19 mouse cellular contexts compared by ENCODE assay signal in the genomic region with DNA sequence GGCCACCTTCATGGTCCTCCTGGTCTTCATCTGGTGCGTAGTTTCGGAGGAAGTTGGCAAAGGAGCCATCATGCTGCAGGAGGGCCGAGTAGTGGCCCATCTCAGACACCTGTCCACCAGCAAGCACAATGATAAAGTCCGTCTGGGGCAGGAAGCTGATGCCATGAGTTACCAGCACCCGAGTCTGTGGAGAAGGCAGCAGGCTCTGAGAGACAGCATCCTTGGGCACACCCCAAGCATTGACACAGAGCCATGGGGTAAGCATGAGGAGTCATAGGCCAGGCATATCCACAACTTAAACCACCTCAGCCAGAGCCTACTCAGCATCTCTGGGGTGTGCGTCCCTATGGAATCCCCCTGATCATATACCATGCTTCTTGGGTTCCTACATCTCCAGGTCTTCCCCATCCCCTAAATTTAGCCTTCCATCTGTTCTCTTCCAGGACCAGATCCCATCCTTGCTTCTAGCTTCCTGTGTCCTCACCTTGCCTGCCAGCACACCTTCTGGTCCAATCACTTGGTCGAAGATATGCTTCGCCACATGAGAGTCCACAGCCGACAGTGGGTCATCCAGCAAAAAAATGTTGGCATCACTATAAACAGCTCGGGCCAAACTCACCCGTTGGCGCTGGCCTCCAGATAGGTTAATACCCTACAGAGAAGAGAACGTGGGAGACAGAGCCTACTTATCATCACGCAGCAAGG. TPM values are rescaled to one million over a fixed set of nuclear protein-coding genes. Genes with fewer than 3 reads are reported as not detected.
A peak's percentile ranks its signal among the peaks of the same experiment; 100 is the strongest.
DNase-seq lines count a peak whose midpoint lies in the region; ATAC-seq and TF ChIP-seq lines count a peak whose summit lies in the region.
"Had no signal": no experiment of that assay in that cellular context is flagged by ENCODE, and none has a peak within 500 bp of the region (broad histone marks: within the 10 kb centered on the region; RNA-seq: fewer than 3 reads in every experiment).

No protein-coding gene starts in this region.

- intact Hi-C loops in left cerebral cortex, postnatal 10 days (cut with DNase I), result no loop called here

- peaks cover 20% of the 10 kb centered on the region for H3K4me1 ChIP-seq in liver, adult 2 months (ENCODE audit: control insufficient read depth, insufficient read depth, low read length)
- H3K4me1 ChIP-seq in liver, embryonic 11.5 days (replicated peaks; ENCODE audit: control insufficient read depth, insufficient read depth, low read length), result no peaks in the 10 kb centered on the region
- no peaks in the 10 kb centered on the region for H3K4me1 ChIP-seq in embryonic facial prominence, embryonic 10.5 days
- no peaks in the 10 kb centered on the region for H3K4me1 ChIP-seq in neural tube, embryonic 15.5 days
- H3K4me1 ChIP-seq: embryonic facial prominence, embryonic 12.5 days; forebrain, embryonic 15.5 days; hindbrain, embryonic 13.5 days; intestine, embryonic 15.5 days had no signal

- H3K27me3 ChIP-seq in liver, adult 2 months (ENCODE audit: control insufficient read depth, insufficient read depth, low read length), result no peaks in the 10 kb centered on the region
- H3K27me3 ChIP-seq in liver, embryonic 11.5 days (replicated peaks; ENCODE audit: control insufficient read depth, insufficient read depth, low read length), result 0 out of 2 replicates have a peak, but pooled peaks cover 2% of the 10 kb centered on the region
- 0 out of 2 replicates have a peak, but pooled peaks cover 6% of the 10 kb centered on the region for H3K27me3 ChIP-seq in embryonic facial prominence, embryonic 10.5 days (replicated peaks; ENCODE audit: low read depth, poor library complexity, severe bottlenecking)
- H3K27me3 ChIP-seq in neural tube, embryonic 15.5 days (replicated peaks), result no peaks in the 10 kb centered on the region
- H3K27me3 ChIP-seq: embryonic facial prominence, embryonic 12.5 days; forebrain, embryonic 15.5 days; intestine, embryonic 15.5 days had no signal

- peak overlapping the region; percentile 29 for H3K9ac ChIP-seq in liver, adult 2 months (ENCODE audit: low read depth, low read length)
- no peak overlapping the region for H3K9ac ChIP-seq in liver, embryonic 11.5 days (ENCODE audit: low read depth, low read length)
- no peak overlapping the region for H3K9ac ChIP-seq in neural tube, embryonic 15.5 days (replicated peaks)
- H3K9ac ChIP-seq: embryonic facial prominence, embryonic 12.5 days; forebrain, embryonic 15.5 days; heart, embryonic 13.5 days; hindbrain, embryonic 13.5 days; intestine, embryonic 15.5 days had no signal

- H3K4me3 ChIP-seq in liver, adult 2 months (ENCODE audit: insufficient read depth, low read depth, low read length), result no peak overlapping the region
- H3K4me3 ChIP-seq in liver, embryonic 11.5 days (ENCODE audit: low read depth, low read length), result no peak overlapping the region
- no peak overlapping the region for H3K4me3 ChIP-seq in embryonic facial prominence, embryonic 10.5 days
- no peak overlapping the region for H3K4me3 ChIP-seq in neural tube, embryonic 15.5 days (replicated peaks)
- H3K4me3 ChIP-seq: embryonic facial prominence, embryonic 12.5 days; forebrain, embryonic 15.5 days; heart, embryonic 13.5 days; hindbrain, embryonic 13.5 days; intestine, embryonic 15.5 days had no signal

- H3K9me3 ChIP-seq in liver, embryonic 11.5 days (ENCODE audit: control insufficient read depth, low read length), result no peaks in the 10 kb centered on the region
- peaks cover 4% of the 10 kb centered on the region; the same call in 1 of the 2 replicates for H3K9me3 ChIP-seq in embryonic facial prominence, embryonic 10.5 days
- no peaks in the 10 kb centered on the region for H3K9me3 ChIP-seq in neural tube, embryonic 15.5 days (replicated peaks)
- H3K9me3 ChIP-seq: embryonic facial prominence, embryonic 12.5 days; forebrain, embryonic 15.5 days; hindbrain, embryonic 13.5 days; intestine, embryonic 15.5 days had no signal

- no peak for ATAC-seq in liver, embryonic 11.5 days (replicated peaks; ENCODE audit: low FRiP score)
- no peak for ATAC-seq in neural tube, embryonic 15.5 days (ENCODE audit: low FRiP score)
- ATAC-seq: forebrain, embryonic 15.5 days; intestine, embryonic 15.5 days had no signal

- H3K36me3 ChIP-seq in liver, adult 2 months (ENCODE audit: control insufficient read depth, insufficient read depth, low read length), result peaks cover 34% of the 10 kb centered on the region; the same call in 1 of the 2 replicates
- no peaks in the 10 kb centered on the region for H3K36me3 ChIP-seq in liver, embryonic 11.5 days (ENCODE audit: control insufficient read depth, insufficient read depth, low read length)
- H3K36me3 ChIP-seq in embryonic facial prominence, embryonic 10.5 days (replicated peaks), result no peaks in the 10 kb centered on the region
- no peaks in the 10 kb centered on the region for H3K36me3 ChIP-seq in neural tube, embryonic 15.5 days
- H3K36me3 ChIP-seq: embryonic facial prominence, embryonic 12.5 days; forebrain, embryonic 15.5 days; heart, embryonic 13.5 days; hindbrain, embryonic 13.5 days; intestine, embryonic 15.5 days had no signal

- DNase-seq in liver, adult 2 months (ENCODE audit: extremely low read depth, low read depth, low spot score), result peak; percentile 85
- no peak for DNase-seq in liver, embryonic 11.5 days (ENCODE audit: low spot score)
- DNase-seq in cerebellum, adult 8-10 months, result peak; percentile 65
- DNase-seq in cerebellum, postnatal 14 days, result peak; percentile 75 to 81
- no peak for DNase-seq in left cerebral cortex, postnatal 10 days (ENCODE audit: extremely low spot score in 1 of 2, low spot score in 2 of 2)
- no peak for DNase-seq in ovary, postnatal 36 days (ENCODE audit: low spot score)
- no peak for DNase-seq in embryonic facial prominence, embryonic 10.5 days (ENCODE audit: low spot score)
- DNase-seq: adrenal gland, postnatal 25 days; embryo, embryonic 11 days; gastrocnemius, postnatal 36 days; heart, adult 11 months; heart, postnatal 4 days; kidney, adult 18-20 months had no signal

- no peaks in the 10 kb centered on the region for H3K79me2 ChIP-seq in liver, adult 2 months (ENCODE audit: control insufficient read depth, insufficient read depth, low read length)

- peak overlapping the region; percentile 96 for H3K27ac ChIP-seq in liver, adult 2 months (replicated peaks; ENCODE audit: insufficient read depth, low read depth, low read length)
- no peak overlapping the region for H3K27ac ChIP-seq in liver, embryonic 11.5 days (ENCODE audit: low read depth, low read length)
- no peak overlapping the region for H3K27ac ChIP-seq in embryonic facial prominence, embryonic 10.5 days (replicated peaks)
- no peak overlapping the region for H3K27ac ChIP-seq in neural tube, embryonic 15.5 days (replicated peaks)
- H3K27ac ChIP-seq: embryonic facial prominence, embryonic 12.5 days; forebrain, embryonic 15.5 days; heart, embryonic 13.5 days; hindbrain, embryonic 13.5 days; intestine, embryonic 15.5 days had no signal

- TF ChIP-seq POLR2A in liver, adult 2 months (IDR thresholded peaks at IDR 0.05; ENCODE audit: extremely low read depth, insufficient read depth, low read length), result no peak

- TF ChIP-seq CTCF in liver, adult 2 months (IDR thresholded peaks at IDR 0.05; ENCODE audit: low read depth, low read length), result no peak

- 54% methylated on average over 14 of the region's 14 CpGs for WGBS in liver, adult 2 months
- 87% methylated on average over 14 of the region's 14 CpGs for WGBS in liver, embryonic 11.5 days
- 92% methylated on average over 14 of the region's 14 CpGs for WGBS in embryonic facial prominence, embryonic 10.5 days
- WGBS in neural tube, embryonic 15.5 days, result 94% methylated on average over 14 of the region's 14 CpGs

- H3K4me2 ChIP-seq in liver, embryonic 11.5 days, result no peak overlapping the region
- no peak overlapping the region for H3K4me2 ChIP-seq in neural tube, embryonic 15.5 days
- H3K4me2 ChIP-seq: embryonic facial prominence, embryonic 12.5 days; forebrain, embryonic 15.5 days; heart, embryonic 13.5 days; hindbrain, embryonic 13.5 days; intestine, embryonic 15.5 days had no signal

RNA-seq across cellular contexts. Expression of a gene that starts 31.5 kb away (rescaled TPM):
- total RNA-seq in liver, adult 2 months (2014; rRNA removed), result 180 and 280 TPM in 2 replicates
- 251 and 292 TPM in 2 replicates for polyA plus RNA-seq in liver, adult 2 months (2012; rRNA removed)
- 3.2 and 6.0 TPM in 2 replicates for polyA plus RNA-seq in liver, embryonic 11.5 days (2014; fragmentation: Nextera tagmentation; extraction: Ambion mirVana)
- total RNA-seq in left cerebral cortex, postnatal 10 days (2021), result 1 to 10 TPM; 1.6 to 2.1 TPM
- polyA plus RNA-seq in embryonic facial prominence, embryonic 10.5 days (2016; fragmentation: Nextera tagmentation; extraction: Ambion mirVana), result 0.23 and 0.24 TPM in 2 replicates
- 1.1 and 1.7 TPM in 2 replicates for polyA plus RNA-seq in neural tube, embryonic 15.5 days (2015; fragmentation: Nextera tagmentation; extraction: Ambion mirVana)

RNA-seq across cellular contexts. Expression of a gene that starts 33.5 kb away (rescaled TPM):
- 28.0 and 30.0 TPM in 2 replicates for total RNA-seq in liver, adult 2 months (2014; rRNA removed)
- 47.6 and 56.5 TPM in 2 replicates for polyA plus RNA-seq in liver, adult 2 months (2012; rRNA removed)
- 12.7 and 13.2 TPM in 2 replicates for polyA plus RNA-seq in liver, embryonic 11.5 days (2014; fragmentation: Nextera tagmentation; extraction: Ambion mirVana)
- 10 to 100 TPM; 73.3 to 75.7 TPM for total RNA-seq in left cerebral cortex, postnatal 10 days (2021)
- 14.8 and 15.3 TPM in 2 replicates for polyA plus RNA-seq in embryonic facial prominence, embryonic 10.5 days (2016; fragmentation: Nextera tagmentation; extraction: Ambion mirVana)
- polyA plus RNA-seq in neural tube, embryonic 15.5 days (2015; fragmentation: Nextera tagmentation; extraction: Ambion mirVana), result 12.5 and 17.7 TPM in 2 replicates

RNA-seq across cellular contexts. Expression of a gene that starts 39.5 kb away (rescaled TPM):
- 17.9 and 20.1 TPM in 2 replicates for total RNA-seq in liver, adult 2 months (2014; rRNA removed)
- 2.5 and 4.6 TPM in 2 replicates for polyA plus RNA-seq in liver, adult 2 months (2012; rRNA removed)
- 90.6 and 97.6 TPM in 2 replicates for polyA plus RNA-seq in liver, embryonic 11.5 days (2014; fragmentation: Nextera tagmentation; extraction: Ambion mirVana)
- total RNA-seq in left cerebral cortex, postnatal 10 days (2021), result 100 to 1,000 TPM; 125 to 131 TPM
- 104 and 117 TPM in 2 replicates for polyA plus RNA-seq in embryonic facial prominence, embryonic 10.5 days (2016; fragmentation: Nextera tagmentation; extraction: Ambion mirVana)
- polyA plus RNA-seq in neural tube, embryonic 15.5 days (2015; fragmentation: Nextera tagmentation; extraction: Ambion mirVana), result 124 and 133 TPM in 2 replicates

Comparison
In these comparisons a context has a peak if more than half of its experiments do, and no peak if none do; other contexts are left out.
1. DNase-seq: peak in liver, adult 2 months (single experiment), cerebellum, adult 8-10 months (single experiment) and cerebellum, postnatal 14 days (2 of 2); none in liver, embryonic 11.5 days (single experiment), left cerebral cortex, postnatal 10 days (0 of 2), ovary, postnatal 36 days (single experiment) and embryonic facial prominence, embryonic 10.5 days (single experiment).
2. RNA of a gene that starts 31.5 kb away (polyA plus RNA-seq): 251 to 292 TPM in liver, adult 2 months; 3.2 to 6.0 TPM in liver, embryonic 11.5 days, 1.1 to 1.7 TPM in neural tube, embryonic 15.5 days and 0.23 to 0.24 TPM in embryonic facial prominence, embryonic 10.5 days; every median in the first group is over 10 times any median in the second.
3. RNA of a gene that starts 39.5 kb away (polyA plus RNA-seq): 124 to 133 TPM in neural tube, embryonic 15.5 days, 104 to 117 TPM in embryonic facial prominence, embryonic 10.5 days and 90.6 to 97.6 TPM in liver, embryonic 11.5 days; 2.5 to 4.6 TPM in liver, adult 2 months; every median in the first group is over 10 times any median in the second.